Mouse (Mus musculus) liver, embryonic 14.5 days (tissue): ENCODE measurements around the gene Kctd2. TPM values are rescaled to one million over a fixed set of nuclear protein-coding genes. Genes with fewer than 3 reads are reported as not detected.

Source experiments
- ATAC-seq: fragments of 200-750 bp; cut with Nextera tagmentation; 2 replicates; pipeline ENCODE4 v1.8.0; 2017; ENCODE audit warnings: moderate number of reproducible peaks, mild to moderate bottlenecking, moderate library complexity; ENCODE audit not compliant: insufficient read depth
- DNase-seq, 3 experiments: peaks; one replicate each; pipeline ENCODE4 v3.0.0-alpha.2; 2012 to 2013; ENCODE audit warnings: low read depth in 3 of 3, low spot score in 3 of 3
- H3K27ac ChIP-seq: fragments of 300-500 bp; sonication (generic); 2 replicates; pipeline ENCODE4 v1.5.1; 2014; ENCODE audit warnings: moderate library complexity, mild to moderate bottlenecking, control low read depth, inconsistent platforms
- H3K27me3 ChIP-seq: fragments of 300-500 bp; sonication (generic); 2 replicates; pipeline ENCODE4 v1.6.1; 2014; ENCODE audit warnings: mild to moderate bottlenecking, low read length, moderate library complexity; ENCODE audit not compliant: control insufficient read depth, insufficient read depth
- H3K36me3 ChIP-seq: fragments of 300-500 bp; sonication (generic); replicated peaks from 2 replicates; pipeline ENCODE4 v1.6.1; 2014; ENCODE audit warnings: low read depth; ENCODE audit not compliant: control insufficient read depth, insufficient read depth
- H3K4me1 ChIP-seq, 2 experiments: fragments of 200-500 bp in 1 of 2; fragments of 300-500 bp in 1 of 2; sonication (generic) in 1 of 2; replicated peaks; 2 replicates each; pipeline ENCODE4 v1.6.1; 2012 to 2014; ENCODE audit warnings: antibody characterized with exemption in 1 of 2, inconsistent platforms in 1 of 2, low read length in 1 of 2; ENCODE audit not compliant: control insufficient read depth in 2 of 2, insufficient read depth in 2 of 2
- H3K4me2 ChIP-seq: fragments of 300-500 bp; sonication (generic); 2 replicates; pipeline ENCODE4 v1.6.1; 2014; ENCODE audit warnings: low read depth, mild to moderate bottlenecking, control low read depth, moderate library complexity
- H3K4me3 ChIP-seq, 2 experiments: fragments of 200-500 bp in 1 of 2; fragments of 300-500 bp in 1 of 2; sonication (generic) in 1 of 2; 2 replicates each; pipeline ENCODE4 v1.5.1; 2012 to 2014; ENCODE audit warnings: low read depth in 2 of 2, low read length in 2 of 2, mild to moderate bottlenecking in 2 of 2, control low read depth in 1 of 2, inconsistent platforms in 1 of 2, moderate library complexity in 1 of 2; ENCODE audit not compliant: insufficient read depth in 1 of 2
- H3K9ac ChIP-seq: fragments of 300-500 bp; sonication (generic); replicated peaks from 2 replicates; pipeline ENCODE4 v1.6.1; 2014; ENCODE audit warnings: mild to moderate bottlenecking, control low read depth, moderate library complexity
- H3K9me3 ChIP-seq: fragments of 300-500 bp; sonication (generic); 2 replicates; pipeline ENCODE4 v1.6.1; 2016; ENCODE audit warnings: low read length, mixed read lengths; ENCODE audit not compliant: control insufficient read depth
- CTCF ChIP-seq: IDR thresholded peaks from 2 replicates; pipeline ENCODE4 v1.5.1; 2016; ENCODE audit warnings: antibody characterized with exemption, low read depth, control low read depth
- EP300 ChIP-seq: IDR thresholded peaks from 2 replicates; pipeline ENCODE4 v1.6.1; 2016; ENCODE audit warnings: antibody characterized with exemption, low read depth
- WGBS: fragments of 180-500 bp; shearing (Covaris S2); extraction: QIAGEN DNeasy Blood & Tissue Kit; methylation state at CpG from one replicate; pipeline ENCODE4 v1.1.7; 2014; ENCODE audit not compliant: insufficient replicate concordance; 5-methylcytosine and 5-hydroxymethylcytosine counted together
- polyA plus RNA-seq, 2 experiments: library from polyadenylated mRNA; depleted of rRNA in 1 of 2; stranded (reverse) in 1 of 2; unstranded in 1 of 2; fragments of >200 nt; fragmentation: Nextera tagmentation in 1 of 2; extraction: Ambion mirVana in 1 of 2; gene quantifications; 2 replicates each; pipeline versions ENCODE4 v1.2.1 to v1.2.3; 2012 to 2014

The Kctd2 gene
- polyA plus RNA-seq, 2 experiments, result 5.2 to 5.8 TPM

DNA sequence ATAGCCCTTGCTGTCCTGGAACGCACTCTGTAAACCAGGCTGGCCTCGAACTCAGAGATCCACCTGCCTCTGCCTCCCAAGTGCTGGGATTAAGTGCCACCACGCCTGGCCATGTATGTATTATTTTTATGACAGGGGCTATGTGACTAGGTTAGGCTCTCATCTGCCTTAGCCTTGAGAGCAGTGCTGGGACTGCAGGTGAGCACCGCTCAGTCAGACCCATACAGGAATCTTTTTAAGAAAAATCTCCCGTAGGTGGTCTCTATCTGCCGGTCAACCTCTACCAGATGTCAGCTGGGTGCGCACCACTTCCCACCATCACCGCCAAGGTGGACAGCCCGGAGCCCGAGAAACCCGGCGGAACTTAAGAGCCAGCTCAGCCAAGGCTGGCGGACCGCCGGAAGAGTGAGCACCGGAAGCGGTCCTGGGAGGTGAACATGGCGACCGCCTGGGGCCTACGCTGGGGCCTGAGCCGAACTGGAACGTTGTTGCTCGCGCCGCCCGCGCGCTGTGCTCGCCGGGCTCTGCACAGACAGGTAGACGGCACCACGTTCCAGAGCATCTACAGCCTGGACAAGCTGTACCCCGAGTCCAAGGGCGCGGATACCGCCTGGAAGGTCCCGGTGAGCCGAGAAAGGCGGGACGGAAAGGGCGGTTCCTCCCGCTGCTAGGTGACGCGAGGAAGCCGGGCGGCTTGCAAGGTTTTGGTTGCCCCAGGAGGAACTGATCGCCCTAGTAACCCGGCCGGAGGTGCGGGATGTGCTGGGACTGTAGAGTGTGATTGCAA lies 16.4 kb upstream of the Kctd2 start, which contains the start of gene Mrpl58:
Gene Mrpl58 (plus strand): TSS at position 415 of the 787 bp plus-strand sequence.
- ATAC-seq (peak; percentile 91), DNase-seq (peak; percentile 66 to 70 (median 69))
- Histone ChIP-seq H3K27me3 (no peaks in the 10 kb centered on the region), H3K4me1 (peaks cover 4 to 11% of the 10 kb centered on the region in 2 experiments; a peak in 2 of 4 replicates), H3K4me2 (peak within 1 kb of the TSS; percentile 70), H3K9ac (peak within 1 kb of the TSS; percentile 84), H3K4me3 (peak within 1 kb of the TSS; percentile 86 to 93), H3K9me3 (no peaks in the 10 kb centered on the region), H3K27ac (peak within 1 kb of the TSS; percentile 35; the same call in 1 of the 2 replicates), H3K36me3 (no peaks in the 10 kb centered on the region)
- WGBS, result 2% methylated on average over 50 of the region's 50 CpGs
- 0 out of 2 replicates have a peak, but pooled peaks have one; percentile 8 for TF ChIP-seq CTCF
- no peak for TF ChIP-seq EP300

- Histone ChIP-seq H3K36me3 (no peaks in the 10 kb centered on the region; the same call in 1 of the 2 replicates), H3K4me2 (no peak overlapping the region), H3K27me3 (no peaks in the 10 kb centered on the region), H3K4me1 (peaks cover 4 to 11% of the 10 kb centered on the region in 2 experiments; a peak in 2 of 4 replicates), H3K9ac (no peak overlapping the region), H3K27ac (no peak overlapping the region), H3K4me3 (no peak overlapping the region), H3K9me3 (no peaks in the 10 kb centered on the region)
- no peak for ATAC-seq
- TF ChIP-seq CTCF, result no peak
- TF ChIP-seq EP300, result no peak
- DNase-seq, result no peak
- 86% methylated on average over 6 of the region's 6 CpGs for WGBS
These were observed 14.2 kb upstream of the Kctd2 start for GRCm38 (mm10) chr11:115405723-115406122.

GRCm38 (mm10) chr11:115406858-115407401 lies 13.0 kb upstream of the Kctd2 start:
- no peak overlapping the region for H3K27ac ChIP-seq
- 79% methylated on average over 17 of the region's 17 CpGs for WGBS

DNA sequence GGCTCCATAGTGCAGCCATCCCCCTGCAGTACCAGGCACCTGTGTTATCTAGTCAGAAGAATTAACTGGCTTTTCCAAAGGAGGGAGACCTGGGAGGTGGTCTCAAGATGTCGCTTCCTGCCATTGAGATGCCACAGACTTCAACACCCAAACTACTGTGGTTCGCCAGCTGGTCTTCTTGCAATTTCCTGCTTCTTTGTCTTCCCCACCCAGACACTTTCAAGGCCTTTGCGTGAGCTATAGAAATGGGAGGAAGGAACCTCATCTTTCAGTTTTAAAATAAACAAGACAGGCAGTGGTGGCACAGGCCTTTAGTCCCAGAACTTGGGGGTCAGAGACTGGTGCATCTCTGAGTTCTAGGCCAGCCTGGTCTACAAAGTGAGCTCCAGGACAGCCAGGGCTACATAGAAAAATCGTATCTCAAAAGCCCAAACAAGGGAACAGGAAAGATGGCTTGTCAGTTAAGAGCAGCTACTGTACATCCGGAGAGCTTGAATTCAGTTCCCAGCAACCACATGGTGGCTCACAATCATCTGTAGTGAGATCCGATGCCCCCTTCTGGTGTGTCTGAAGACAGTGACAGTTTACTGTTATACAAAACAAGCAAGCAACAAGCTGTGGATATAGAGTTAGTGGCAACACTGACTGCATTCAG lies 11.5 kb upstream of the Kctd2 start:
- no peak overlapping the region for H3K4me3 ChIP-seq
- ATAC-seq (no peak), DNase-seq (no peak)
- no peak overlapping the region for H3K4me2 ChIP-seq
- H3K9ac ChIP-seq, result no peak overlapping the region
- H3K4me1 ChIP-seq, result peaks cover 10 to 17% of the 10 kb centered on the region in 2 experiments
- no peaks in the 10 kb centered on the region for H3K27me3 ChIP-seq
- 50% methylated on average over 6 of the region's 6 CpGs for WGBS
- no peaks in the 10 kb centered on the region; the same call in 1 of the 2 replicates for H3K36me3 ChIP-seq
- 0 out of 2 replicates have a peak, but pooled peaks have one; percentile 10 for TF ChIP-seq CTCF
- TF ChIP-seq EP300, result no peak
- no peak overlapping the region for H3K27ac ChIP-seq
- H3K9me3 ChIP-seq, result no peaks in the 10 kb centered on the region

More at GRCm38 (mm10) chr11:115406858-115407401, 13.0 kb upstream of the Kctd2 start:
- no peak for TF ChIP-seq EP300
- no peak for TF ChIP-seq CTCF
- no peak for ATAC-seq
- Histone ChIP-seq H3K9me3 (no peaks in the 10 kb centered on the region), H3K27me3 (no peaks in the 10 kb centered on the region), H3K4me1 (peaks cover 8 to 17% of the 10 kb centered on the region in 2 experiments), H3K9ac (no peak overlapping the region), H3K36me3 (no peaks in the 10 kb centered on the region; the same call in 1 of the 2 replicates), H3K4me2 (no peak overlapping the region), H3K4me3 (no peak overlapping the region)
- no peak for DNase-seq

GRCm38 (mm10) chr11:115409556-115409955 lies 10.4 kb upstream of the Kctd2 start:
- Histone ChIP-seq H3K4me3 (no peak overlapping the region), H3K9me3 (no peaks in the 10 kb centered on the region), H3K27ac (no peak overlapping the region), H3K27me3 (no peaks in the 10 kb centered on the region), H3K36me3 (no peaks in the 10 kb centered on the region; the same call in 1 of the 2 replicates), H3K4me1 (peaks cover 6 to 15% of the 10 kb centered on the region in 2 experiments), H3K9ac (no peak overlapping the region), H3K4me2 (no peak overlapping the region)
- no peak for ATAC-seq
- 79% methylated on average over 7 of the region's 7 CpGs for WGBS
- TF ChIP-seq EP300 (no peak), CTCF (no peak)
- DNase-seq, result no peak
